Mouse (Mus musculus): ENCODE measurements around the gene Syn3.
"Not testable (repeated sequence)": the region's sequence is repeated elsewhere in the genome, so short reads cannot be mapped to it uniquely, and the experiment has no call there.

Syn3 gene

GRCm38 (mm10) chr10:86124115-86124514, 374.6 kb downstream of the Syn3 start:
- DNase-seq (ENCODE audit: extremely low read depth, low read depth, low spot score), result no peak

DNA sequence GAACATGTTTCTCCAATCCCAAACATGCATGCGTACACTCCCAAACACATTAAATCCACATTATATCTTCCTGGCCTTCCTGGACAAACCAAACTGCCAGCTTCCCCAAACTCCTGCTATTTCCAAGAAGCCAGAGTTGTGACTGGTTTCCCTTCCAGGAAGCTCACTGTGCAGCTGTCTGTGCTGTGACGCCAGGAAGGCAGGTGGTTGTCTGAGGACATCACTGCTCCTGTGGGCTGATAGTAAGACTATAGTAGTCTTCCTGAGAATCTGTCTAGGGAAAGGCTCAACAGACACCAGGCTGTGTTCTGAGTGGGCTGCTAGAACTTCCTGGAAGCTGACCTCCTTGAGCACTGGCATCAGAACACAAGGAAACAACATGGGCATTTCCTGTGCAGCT, 375.5 kb downstream of the Syn3 start:
- no peak for DNase-seq (ENCODE audit: extremely low read depth, low read depth, low spot score)

DNA sequence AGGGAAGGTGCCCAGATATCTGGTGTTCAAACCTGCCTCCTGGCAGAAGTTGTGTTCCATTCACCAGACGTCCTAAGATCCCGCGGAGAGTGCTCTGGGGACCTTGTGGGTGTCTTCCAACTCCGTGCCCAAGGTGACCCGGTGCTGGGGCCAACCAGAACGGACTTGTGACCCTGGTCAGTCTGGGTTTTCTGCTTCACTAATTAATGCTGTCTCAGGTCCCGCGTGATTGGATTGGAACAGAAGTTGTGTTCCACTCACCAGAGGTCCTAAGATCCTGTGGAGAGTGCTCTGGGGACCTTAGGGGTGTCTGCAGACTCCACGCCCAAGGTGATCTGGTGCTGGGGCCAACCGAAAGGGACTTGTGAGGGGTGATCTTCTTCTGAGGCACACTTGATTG, 376.2 kb downstream of the Syn3 start:
- not testable (repeated sequence) for DNase-seq (ENCODE audit: extremely low read depth, low read depth, low spot score)

DNA sequence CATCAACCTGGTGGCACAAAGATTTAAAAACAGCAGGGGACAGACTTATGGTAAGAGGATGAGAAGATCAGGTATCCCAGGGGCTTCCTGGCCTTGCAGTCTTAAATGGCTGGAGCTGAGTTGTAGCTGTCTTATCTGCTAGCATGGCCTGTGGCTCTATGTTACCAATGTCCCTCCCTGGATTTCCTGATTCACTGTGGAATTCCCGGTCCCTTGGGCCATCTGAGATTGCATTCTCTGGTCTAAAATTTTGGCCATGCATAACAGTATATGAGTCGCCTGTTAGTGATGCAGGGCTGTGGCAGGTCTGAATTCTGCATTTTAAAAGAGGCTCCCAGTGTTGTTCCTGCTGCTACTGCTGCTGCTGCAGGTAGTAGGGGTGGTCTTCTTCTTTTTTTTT, 382.4 kb downstream of the Syn3 start:
- DNase-seq (ENCODE audit: extremely low read depth, low read depth, low spot score), result no peak

GRCm38 (mm10) chr10:86114431-86114848, 384.3 kb downstream of the Syn3 start:
- DNase-seq (ENCODE audit: extremely low read depth, low read depth, low spot score), result no peak

DNA sequence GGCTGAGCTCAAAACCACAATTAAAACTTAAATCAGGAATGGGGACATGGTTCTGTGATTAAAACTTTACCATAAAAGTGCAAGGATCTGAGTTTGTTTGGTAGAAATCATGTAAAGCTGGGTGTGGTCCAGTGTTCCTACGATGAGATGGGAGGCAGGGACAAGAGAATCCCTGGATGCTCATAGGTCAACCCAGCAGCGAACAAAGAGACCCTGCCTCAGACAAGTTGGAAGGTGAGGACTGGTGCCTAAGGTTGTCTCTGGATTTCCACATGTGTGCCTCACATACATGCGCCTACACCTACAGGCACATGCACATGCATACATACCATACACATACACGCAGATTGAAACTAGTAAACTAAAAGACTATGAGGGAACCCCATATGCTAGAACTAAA, 389.9 kb downstream of the Syn3 start:
- DNase-seq (ENCODE audit: extremely low read depth, low read depth, low spot score), result no peak

DNA sequence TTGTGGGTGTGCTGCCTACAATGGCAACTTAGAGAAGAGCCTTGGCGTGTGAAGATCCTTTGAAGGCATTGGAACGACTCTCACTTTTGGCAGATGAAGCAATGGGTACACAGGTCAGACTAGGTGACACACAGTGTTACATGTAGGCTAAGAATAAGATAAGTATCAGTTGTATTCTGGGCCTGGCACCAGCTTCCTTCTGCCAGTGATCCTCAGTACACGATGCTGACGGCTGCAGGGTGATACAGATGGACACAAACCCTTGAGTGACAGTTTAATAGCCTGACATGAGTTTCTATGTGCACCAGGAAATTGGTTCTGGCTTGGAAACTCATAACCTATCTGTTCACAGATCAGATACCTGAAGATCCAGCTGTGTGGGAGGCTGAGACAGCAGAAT, 391.0 kb downstream of the Syn3 start:
- DNase-seq (ENCODE audit: extremely low read depth, low read depth, low spot score), result peak; percentile 84

DNA sequence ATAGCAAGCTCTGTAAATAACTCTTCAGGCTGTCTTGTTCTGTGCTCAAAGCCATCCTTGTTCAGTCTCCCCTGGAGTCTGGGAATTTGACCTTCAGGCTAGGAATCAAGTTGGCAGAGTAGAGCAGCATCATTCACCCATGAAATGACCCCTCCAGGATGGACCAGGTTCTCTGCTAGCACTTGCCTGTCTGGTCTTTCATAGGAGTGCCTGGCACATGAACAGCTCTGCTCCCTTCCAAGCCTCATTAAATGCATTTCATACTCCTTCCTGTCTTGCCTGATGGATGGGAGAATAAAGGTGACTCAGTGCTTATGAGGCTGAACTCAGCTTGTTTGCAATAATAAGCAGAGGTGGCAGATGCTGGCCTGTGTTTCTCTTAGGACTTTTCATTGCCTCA, 394.7 kb downstream of the Syn3 start:
- no peak for DNase-seq (ENCODE audit: extremely low read depth, low read depth, low spot score)

DNA sequence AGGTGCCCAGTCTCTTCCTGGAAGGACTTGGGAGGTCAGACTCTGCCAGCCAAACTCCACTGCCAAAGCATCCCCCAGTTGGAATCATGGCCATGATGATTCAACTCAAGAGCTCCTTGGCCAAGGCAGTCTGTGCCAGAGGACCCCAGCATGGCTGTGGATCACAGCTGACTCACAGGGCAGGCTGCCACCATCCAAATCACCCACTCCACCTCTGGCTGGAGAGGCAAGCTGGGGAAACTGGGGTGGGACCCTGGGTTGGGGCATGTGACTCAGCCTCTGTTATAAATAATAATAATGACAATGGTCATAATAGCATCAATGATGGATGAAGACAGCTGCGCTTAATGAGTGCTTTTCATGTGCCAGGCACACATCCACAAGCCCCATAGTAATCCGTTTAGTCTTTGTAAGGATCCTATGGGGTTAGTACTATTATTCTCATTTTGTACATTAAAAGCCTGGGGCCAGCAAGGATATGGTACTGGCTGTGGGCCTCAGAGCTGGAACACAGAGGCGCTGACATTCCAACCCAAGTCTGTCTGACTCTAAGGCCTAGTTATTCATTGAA, 398.3 kb downstream of the Syn3 start:
- no peak for DNase-seq (ENCODE audit: extremely low read depth, low read depth, low spot score)

GRCm38 (mm10) chr10:86098363-86098762, 400.3 kb downstream of the Syn3 start:
- no peak for DNase-seq (ENCODE audit: extremely low read depth, low read depth, low spot score)

DNA sequence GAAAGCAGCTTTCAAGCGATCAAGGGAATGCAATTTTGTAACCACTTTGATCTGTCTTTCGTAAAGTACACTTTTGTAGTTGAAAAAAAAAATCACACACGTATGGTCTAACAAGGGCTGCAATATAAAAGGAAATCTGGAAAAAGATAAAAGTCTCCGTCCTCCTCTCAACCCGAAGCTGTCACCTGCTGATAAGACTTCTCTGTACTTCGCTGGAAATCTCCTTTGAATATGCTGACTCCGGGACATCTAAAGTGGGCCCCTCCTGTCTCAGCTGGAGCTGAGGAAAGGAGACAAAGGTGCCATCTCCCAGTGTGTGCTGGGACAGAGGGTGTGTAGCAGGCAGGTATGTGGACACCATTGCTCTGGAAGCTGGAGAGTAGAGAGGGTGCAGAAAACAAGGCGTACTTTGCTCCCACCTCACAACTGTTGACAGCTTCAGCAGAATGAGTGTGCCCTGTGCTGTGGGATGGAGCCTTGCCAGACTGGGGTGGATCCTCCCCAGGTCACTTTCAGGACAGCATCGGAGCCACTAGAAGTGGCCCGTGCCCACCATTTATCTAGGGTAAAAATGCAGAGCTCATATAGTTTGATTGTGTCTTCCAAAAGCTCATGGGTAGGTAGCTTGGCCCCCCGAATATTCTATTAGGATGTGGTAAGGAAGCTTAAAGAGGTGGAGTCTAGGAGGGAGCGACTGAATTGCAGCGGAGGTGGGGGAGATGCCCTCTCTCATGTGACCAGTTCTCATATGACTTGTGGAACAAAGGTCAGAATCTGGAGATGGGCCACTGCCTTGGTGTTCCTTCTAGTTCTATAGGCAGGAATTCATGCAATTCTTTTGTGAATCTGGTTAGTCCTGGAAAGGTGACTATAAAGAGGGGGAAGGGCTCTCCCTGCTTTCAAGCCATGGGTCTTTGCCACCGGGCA, 405.3 kb downstream of the Syn3 start:
- no peak for DNase-seq (ENCODE audit: extremely low read depth, low read depth, low spot score)

GRCm38 (mm10) chr10:86091919-86092318, 406.8 kb downstream of the Syn3 start:
- DNase-seq (ENCODE audit: extremely low read depth, low read depth, low spot score), result no peak

DNA sequence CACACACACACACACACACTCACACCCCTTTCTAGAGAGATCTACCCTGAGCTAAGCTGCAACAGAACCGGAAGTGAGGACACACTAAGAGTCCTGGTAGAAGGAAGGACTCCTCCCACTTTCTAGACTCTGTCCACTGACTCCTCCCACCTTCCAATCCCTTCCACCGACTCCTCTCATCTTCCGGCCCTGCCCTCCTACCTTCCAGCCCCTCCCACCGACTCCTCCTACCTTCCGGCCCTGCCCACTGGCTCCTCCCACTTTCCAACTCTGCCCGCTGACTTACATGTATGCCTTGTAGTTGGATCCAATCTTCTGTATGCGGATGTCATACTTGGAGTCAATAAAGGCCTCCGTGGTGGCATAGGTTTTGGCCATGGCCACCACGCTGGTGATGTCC, 418.8 kb downstream of the Syn3 start:
- DNase-seq (ENCODE audit: extremely low read depth, low read depth, low spot score), result no peak

GRCm38 (mm10) chr10:86078761-86079160, 419.9 kb downstream of the Syn3 start:
- DNase-seq (ENCODE audit: extremely low read depth, low read depth, low spot score), result no peak

DNA sequence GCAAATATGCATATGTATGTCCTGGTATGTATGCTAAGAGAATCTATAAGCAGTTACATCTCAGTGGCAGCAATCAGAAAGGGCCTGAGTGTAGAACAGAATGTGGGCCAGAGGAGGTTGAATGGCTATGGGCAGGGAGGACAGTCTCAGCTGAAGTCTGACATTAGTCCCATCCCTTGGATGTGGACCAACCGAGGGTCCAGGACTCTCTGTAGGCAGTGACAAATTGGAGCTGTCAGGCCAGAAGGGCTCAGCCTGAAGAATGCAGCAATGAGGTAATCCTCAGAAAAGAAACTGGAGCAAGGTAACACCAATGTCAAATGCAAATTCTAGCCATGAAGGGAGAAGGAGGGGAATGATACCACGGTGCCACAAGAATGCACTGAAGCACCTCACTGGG, 421.4 kb downstream of the Syn3 start:
- no peak for DNase-seq (ENCODE audit: extremely low read depth, low read depth, low spot score)

DNA sequence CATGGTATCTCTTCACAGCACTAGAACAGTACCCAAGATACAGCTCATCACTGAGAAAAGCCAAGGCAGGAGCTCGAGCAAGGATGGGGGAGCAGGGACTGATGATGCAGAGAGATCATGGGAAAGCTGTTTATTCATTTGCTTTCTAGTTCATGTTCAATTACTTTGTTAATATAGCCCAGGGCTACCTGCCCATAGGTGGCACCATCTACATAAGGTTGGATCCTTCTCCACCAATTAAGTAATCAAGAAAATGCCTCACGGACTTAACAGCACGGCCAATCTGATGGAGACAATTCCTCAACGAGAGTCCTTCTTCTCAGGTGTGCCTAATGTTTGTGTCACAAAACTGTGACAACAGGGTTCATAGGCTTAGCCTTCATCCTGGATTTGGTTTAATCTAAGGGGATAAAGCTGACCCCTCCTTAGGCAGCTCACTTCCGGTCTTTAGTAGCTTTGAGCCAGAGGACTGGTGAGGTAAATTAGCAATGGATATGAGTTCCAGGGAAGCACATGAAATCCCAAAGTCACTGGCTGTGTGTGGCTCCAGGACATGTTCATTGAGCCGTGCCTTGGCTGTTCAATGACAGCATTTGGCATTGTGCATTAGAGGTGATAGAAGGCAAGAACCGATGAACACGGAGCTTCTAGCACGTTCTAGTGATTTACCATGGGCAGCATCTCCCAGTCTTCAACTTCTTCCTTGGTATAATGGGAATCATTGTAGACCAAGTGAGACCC, 423.6 kb downstream of the Syn3 start:
- no peak for DNase-seq (ENCODE audit: extremely low read depth, low read depth, low spot score)

- no peak for DNase-seq (ENCODE audit: extremely low read depth, low read depth, low spot score)
These were observed 424.6 kb downstream of the Syn3 start for GRCm38 (mm10) chr10:86074134-86074533.

- DNase-seq (ENCODE audit: extremely low read depth, low read depth, low spot score), result no peak
These were observed 427.9 kb downstream of the Syn3 start for GRCm38 (mm10) chr10:86070751-86071150.

GRCm38 (mm10) chr10:86069341-86069740, 429.4 kb downstream of the Syn3 start:
- no peak for DNase-seq (ENCODE audit: extremely low read depth, low read depth, low spot score)

GRCm38 (mm10) chr10:86067911-86068310, 430.8 kb downstream of the Syn3 start:
- DNase-seq (ENCODE audit: extremely low read depth, low read depth, low spot score), result no peak

GRCm38 (mm10) chr10:86066651-86067050, 432.0 kb downstream of the Syn3 start:
- DNase-seq (ENCODE audit: extremely low read depth, low read depth, low spot score), result no peak

GRCm38 (mm10) chr10:86065661-86066060, 433.0 kb downstream of the Syn3 start:
- DNase-seq (ENCODE audit: extremely low read depth, low read depth, low spot score), result no peak
